Mouse (Mus musculus): ENCODE data around the gene Stk10. TPM values are rescaled to one million over a fixed set of nuclear protein-coding genes. Genes with fewer than 3 reads are reported as not detected.

The Stk10 gene
- polyA plus RNA-seq, 1 experiment from 2014 or later = 2.3 TPM

DNA sequence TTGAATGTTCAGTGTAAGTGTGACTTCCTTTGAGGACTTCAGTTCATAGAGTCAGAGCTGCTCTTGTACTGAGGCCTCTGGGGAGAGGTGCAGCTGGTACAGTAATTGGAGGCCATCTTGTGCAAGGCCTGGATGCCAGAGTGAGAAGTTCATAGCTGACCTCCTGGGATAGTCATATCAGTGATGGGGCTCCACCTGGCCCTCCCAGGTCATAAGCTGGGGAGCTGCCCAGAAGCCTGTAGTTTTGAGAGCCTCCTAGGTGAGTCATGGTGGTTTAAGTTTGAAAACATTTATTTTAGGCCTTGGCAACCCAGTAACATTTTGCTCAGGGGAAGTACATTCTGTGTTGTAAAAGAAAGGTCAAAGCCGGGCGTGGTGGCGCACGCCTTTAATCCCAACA, 24.9 kb downstream of the Stk10 start:
- ATAC-seq (ENCODE audit: low FRiP score) = no peak

DNA sequence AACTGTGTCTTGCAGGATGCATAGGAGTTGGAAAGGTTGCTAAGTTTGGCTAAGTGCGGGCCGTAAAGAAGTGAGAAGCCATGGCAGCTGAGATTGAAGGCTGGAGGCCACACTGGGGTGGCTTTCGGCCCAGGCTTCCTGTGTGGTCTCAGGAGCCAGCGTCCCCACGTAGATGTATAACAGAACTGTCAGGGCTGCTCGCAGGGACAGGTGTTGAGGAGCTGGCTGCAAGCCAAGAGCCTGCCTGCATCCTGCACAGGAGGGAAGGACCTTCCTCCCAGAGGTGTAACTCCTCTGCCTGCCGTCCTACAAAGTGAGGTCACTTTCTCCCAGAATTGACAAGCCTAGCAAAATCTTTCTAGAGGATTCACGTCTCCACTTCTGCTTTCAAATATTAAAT, 25.6 kb downstream of the Stk10 start:
- Histone ChIP-seq H3K9me3 (ENCODE audit: control insufficient read depth, low read length) (no peaks in the 10 kb centered on the region), H3K27ac (ENCODE audit: low read depth, low read length) (no peak overlapping the region), H3K4me3 (ENCODE audit: low read depth, low read length) (no peak overlapping the region), H3K4me1 (replicated peaks; ENCODE audit: control insufficient read depth, insufficient read depth, low read length) (no peaks in the 10 kb centered on the region; the same call in 1 of the 2 replicates), H3K4me2 (replicated peaks; ENCODE audit: low read depth, low read length) (no peak overlapping the region), H3K36me3 (ENCODE audit: control insufficient read depth, insufficient read depth, low read length) (no peaks in the 10 kb centered on the region), H3K27me3 (ENCODE audit: control insufficient read depth, insufficient read depth, low read length) (no peaks in the 10 kb centered on the region), H3K9ac (ENCODE audit: low read depth, low read length) (no peak overlapping the region)
- WGBS = 73% methylated on average over 8 of the region's 8 CpGs
- no peak for DNase-seq (ENCODE audit: low spot score)
- ATAC-seq (ENCODE audit: low FRiP score) = no peak

More for the DNA sequence above, 24.9 kb downstream of the Stk10 start:
- Histone ChIP-seq H3K9ac (ENCODE audit: low read depth, low read length) (no peak overlapping the region), H3K27me3 (ENCODE audit: control insufficient read depth, insufficient read depth, low read length) (no peaks in the 10 kb centered on the region), H3K36me3 (ENCODE audit: control insufficient read depth, insufficient read depth, low read length) (no peaks in the 10 kb centered on the region), H3K4me1 (replicated peaks; ENCODE audit: control insufficient read depth, insufficient read depth, low read length) (no peaks in the 10 kb centered on the region), H3K4me2 (replicated peaks; ENCODE audit: low read depth, low read length) (no peak overlapping the region), H3K4me3 (ENCODE audit: low read depth, low read length) (no peak overlapping the region), H3K27ac (ENCODE audit: low read depth, low read length) (no peak overlapping the region), H3K9me3 (ENCODE audit: control insufficient read depth, low read length) (no peaks in the 10 kb centered on the region)
- 96% methylated on average over 4 of the region's 4 CpGs for WGBS
- no peak for DNase-seq (ENCODE audit: low spot score)

DNA sequence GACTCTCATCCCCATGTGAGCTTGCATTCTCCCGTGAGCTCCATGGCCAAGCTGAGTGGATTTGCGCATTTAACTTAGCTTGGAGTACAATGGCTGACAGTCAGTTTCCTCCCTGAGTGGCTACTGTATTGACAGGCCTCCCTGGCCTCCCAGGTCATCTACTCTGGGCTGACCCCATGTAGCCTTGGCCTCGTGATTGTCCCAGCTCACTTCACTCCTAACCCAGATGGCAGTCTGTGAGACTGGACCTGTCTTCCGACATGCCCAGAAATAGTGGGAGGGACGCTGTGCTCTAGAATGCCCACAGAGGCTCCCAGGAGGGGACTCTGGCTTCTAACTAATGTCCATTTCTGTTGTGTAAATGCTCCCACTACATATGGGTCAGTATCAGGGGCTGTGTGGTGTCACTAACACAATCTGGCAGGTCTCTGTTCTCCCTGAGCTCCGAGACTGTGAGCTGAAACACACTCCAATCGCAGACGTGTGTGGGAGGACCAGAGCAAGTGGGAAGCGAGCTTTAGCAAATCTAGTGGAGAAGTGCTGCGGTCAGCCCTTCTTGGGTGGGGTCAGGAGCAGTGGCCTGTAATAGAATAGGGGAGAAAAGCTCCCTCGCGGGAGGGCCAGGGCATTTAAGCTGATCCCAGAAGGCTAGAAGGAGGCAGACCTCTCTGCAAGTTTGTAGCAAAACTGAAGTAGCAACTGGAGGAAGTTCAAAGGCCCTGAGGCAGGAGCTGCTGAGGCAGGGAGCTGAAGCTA, 27.1 kb downstream of the Stk10 start:
- H3K27me3 ChIP-seq (ENCODE audit: control insufficient read depth, insufficient read depth, low read length) = no peaks in the 10 kb centered on the region
- no peak overlapping the region for H3K4me3 ChIP-seq (ENCODE audit: low read depth, low read length)
- H3K9me3 ChIP-seq (ENCODE audit: control insufficient read depth, low read length) = no peaks in the 10 kb centered on the region
- H3K27ac ChIP-seq (ENCODE audit: low read depth, low read length) = no peak overlapping the region
- DNase-seq (ENCODE audit: low spot score) (no peak), ATAC-seq (ENCODE audit: low FRiP score) (no peak)
- H3K4me2 ChIP-seq (replicated peaks; ENCODE audit: low read depth, low read length) = no peak overlapping the region
- H3K9ac ChIP-seq (ENCODE audit: low read depth, low read length) = no peak overlapping the region
- no peaks in the 10 kb centered on the region for H3K36me3 ChIP-seq (ENCODE audit: control insufficient read depth, insufficient read depth, low read length)
- H3K4me1 ChIP-seq (replicated peaks; ENCODE audit: control insufficient read depth, insufficient read depth, low read length) = no peaks in the 10 kb centered on the region; the same call in 1 of the 2 replicates
- 76% methylated on average over 12 of the region's 12 CpGs for WGBS

DNA sequence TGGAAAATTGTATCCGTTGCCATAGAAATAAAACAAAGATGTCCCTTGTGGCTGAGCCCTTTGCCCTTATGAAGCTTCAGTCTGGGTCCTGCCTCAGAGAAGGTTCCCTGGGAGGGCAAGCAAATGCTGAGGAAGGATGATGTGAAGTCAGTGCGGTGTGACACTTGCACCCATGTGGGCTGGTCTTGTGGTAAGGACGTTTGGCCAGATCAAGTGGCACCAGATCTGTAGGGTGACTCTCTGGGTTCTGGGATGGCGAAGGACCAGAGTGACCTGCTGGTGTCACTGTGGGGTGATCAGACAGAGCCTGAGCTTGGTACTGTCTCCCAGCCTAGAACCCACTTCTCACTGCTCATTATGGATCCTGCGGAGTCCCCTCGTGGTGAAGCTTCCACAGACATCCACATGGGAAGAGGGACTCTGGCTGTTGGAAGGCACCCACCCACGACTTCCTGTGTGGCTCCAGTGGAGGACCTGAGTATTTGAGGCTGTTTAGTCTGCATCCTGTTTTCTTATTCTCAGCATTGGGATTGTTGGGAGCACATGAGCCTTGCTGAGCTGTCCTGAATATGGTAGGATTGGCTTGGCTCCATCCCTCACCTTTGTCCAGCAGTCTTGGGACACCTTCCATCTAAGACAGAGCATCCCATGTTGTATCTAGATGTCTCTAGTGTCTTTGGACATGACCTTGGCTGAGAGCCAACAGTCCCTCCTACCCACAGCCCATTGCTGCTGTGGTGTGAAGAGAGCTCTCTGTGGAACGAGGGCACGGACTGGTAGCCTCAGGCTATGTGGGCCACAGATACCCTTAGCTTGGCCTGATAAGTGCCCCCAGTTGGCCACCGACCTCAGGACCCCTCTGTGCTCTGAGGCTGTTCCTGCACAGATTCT, 28.6 kb downstream of the Stk10 start:
- no peak for ATAC-seq (ENCODE audit: low FRiP score)

DNA sequence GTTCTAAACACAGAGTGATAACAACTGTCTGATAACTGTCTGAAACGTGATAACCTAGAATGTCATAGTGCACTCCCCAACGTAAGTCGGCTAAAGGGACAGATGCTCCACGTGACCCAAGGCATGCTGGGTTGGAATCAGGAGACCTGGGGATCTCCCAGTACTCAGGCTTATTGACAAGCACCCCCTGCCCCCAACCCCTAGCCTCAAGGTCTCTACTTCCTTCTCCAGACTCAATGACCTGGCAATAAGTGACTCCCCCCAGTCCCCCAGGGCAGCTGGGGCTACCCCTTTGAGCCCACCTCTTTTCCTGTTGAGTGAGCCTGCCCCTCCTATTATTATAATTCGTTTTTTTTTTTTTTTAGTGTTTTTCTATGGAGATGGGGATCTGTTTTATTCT, 29.6 kb downstream of the Stk10 start:
- WGBS = 76% methylated on average over 5 of the region's 5 CpGs
- no peaks in the 10 kb centered on the region; the same call in 1 of the 2 replicates for H3K4me1 ChIP-seq (replicated peaks; ENCODE audit: control insufficient read depth, insufficient read depth, low read length)

More for the DNA sequence above, 28.6 kb downstream of the Stk10 start:
- Histone ChIP-seq H3K9me3 (ENCODE audit: control insufficient read depth, low read length) (no peaks in the 10 kb centered on the region), H3K4me1 (replicated peaks; ENCODE audit: control insufficient read depth, insufficient read depth, low read length) (no peaks in the 10 kb centered on the region; the same call in 1 of the 2 replicates), H3K36me3 (ENCODE audit: control insufficient read depth, insufficient read depth, low read length) (no peaks in the 10 kb centered on the region), H3K27me3 (ENCODE audit: control insufficient read depth, insufficient read depth, low read length) (no peaks in the 10 kb centered on the region), H3K4me3 (ENCODE audit: low read depth, low read length) (no peak overlapping the region), H3K9ac (ENCODE audit: low read depth, low read length) (no peak overlapping the region), H3K27ac (ENCODE audit: low read depth, low read length) (no peak overlapping the region), H3K4me2 (replicated peaks; ENCODE audit: low read depth, low read length) (no peak overlapping the region)
- no peak for DNase-seq (ENCODE audit: low spot score)
- 71% methylated on average over 10 of the region's 10 CpGs for WGBS

DNA sequence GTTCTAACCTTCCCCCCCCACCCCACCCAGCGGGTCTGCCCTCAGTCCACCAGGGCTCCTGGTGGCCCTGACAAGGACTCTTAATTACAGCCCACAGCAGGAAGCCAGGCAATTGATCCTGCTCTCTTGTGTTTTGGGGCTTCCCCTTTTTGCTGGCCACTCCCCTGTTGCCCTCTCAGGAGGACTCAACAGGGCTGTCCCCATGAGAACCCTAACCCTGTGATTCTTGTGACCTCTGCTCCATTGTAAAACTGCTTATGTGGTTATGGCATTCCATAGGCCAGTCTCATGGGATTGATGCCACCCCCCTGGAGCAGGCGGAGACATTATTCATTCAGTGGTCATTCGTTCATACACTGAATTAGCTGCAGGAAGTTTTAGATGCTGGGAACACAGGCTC, 30.6 kb downstream of the Stk10 start:
- Histone ChIP-seq H3K27ac (ENCODE audit: low read depth, low read length) (no peak overlapping the region), H3K27me3 (ENCODE audit: control insufficient read depth, insufficient read depth, low read length) (no peaks in the 10 kb centered on the region), H3K4me3 (ENCODE audit: low read depth, low read length) (no peak overlapping the region), H3K9me3 (ENCODE audit: control insufficient read depth, low read length) (no peaks in the 10 kb centered on the region), H3K4me2 (replicated peaks; ENCODE audit: low read depth, low read length) (no peak overlapping the region), H3K4me1 (replicated peaks; ENCODE audit: control insufficient read depth, insufficient read depth, low read length) (no peaks in the 10 kb centered on the region; the same call in 1 of the 2 replicates), H3K36me3 (ENCODE audit: control insufficient read depth, insufficient read depth, low read length) (no peaks in the 10 kb centered on the region), H3K9ac (ENCODE audit: low read depth, low read length) (no peak overlapping the region)
- DNase-seq (ENCODE audit: low spot score) (no peak), ATAC-seq (ENCODE audit: low FRiP score) (no peak)
- WGBS = 32% methylated on average over 3 of the region's 3 CpGs

More for the DNA sequence above, 29.6 kb downstream of the Stk10 start:
- H3K27me3 ChIP-seq (ENCODE audit: control insufficient read depth, insufficient read depth, low read length) = no peaks in the 10 kb centered on the region
- DNase-seq (ENCODE audit: low spot score) (no peak), ATAC-seq (ENCODE audit: low FRiP score) (no peak)
- H3K4me2 ChIP-seq (replicated peaks; ENCODE audit: low read depth, low read length) = no peak overlapping the region
- no peaks in the 10 kb centered on the region for H3K9me3 ChIP-seq (ENCODE audit: control insufficient read depth, low read length)
- H3K4me3 ChIP-seq (ENCODE audit: low read depth, low read length) = no peak overlapping the region
- H3K27ac ChIP-seq (ENCODE audit: low read depth, low read length) = no peak overlapping the region
- no peaks in the 10 kb centered on the region for H3K36me3 ChIP-seq (ENCODE audit: control insufficient read depth, insufficient read depth, low read length)
- no peak overlapping the region for H3K9ac ChIP-seq (ENCODE audit: low read depth, low read length)

DNA sequence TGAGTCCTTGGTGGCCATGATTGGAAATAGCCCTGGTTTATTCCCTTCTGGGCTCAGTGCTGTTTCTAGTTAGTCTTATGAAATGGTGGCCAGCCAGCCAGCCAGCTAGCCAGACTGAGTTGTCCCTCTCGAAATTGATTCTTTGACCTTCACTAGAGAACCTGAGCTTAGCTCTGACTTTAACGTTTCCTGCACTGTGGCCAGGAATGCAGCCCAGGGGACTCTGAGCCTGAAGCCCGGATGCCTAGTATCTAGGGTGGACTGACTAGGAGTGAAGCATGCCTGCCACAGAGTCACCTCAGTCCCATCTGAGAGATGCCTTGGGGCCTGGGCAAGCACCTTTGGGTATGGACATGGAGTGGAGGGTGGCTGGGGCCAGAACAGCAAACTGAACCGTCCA, 31.5 kb downstream of the Stk10 start:
- ATAC-seq (ENCODE audit: low FRiP score) (no peak), DNase-seq (ENCODE audit: low spot score) (no peak)
- Histone ChIP-seq H3K36me3 (ENCODE audit: control insufficient read depth, insufficient read depth, low read length) (no peaks in the 10 kb centered on the region), H3K4me2 (replicated peaks; ENCODE audit: low read depth, low read length) (no peak overlapping the region), H3K27ac (ENCODE audit: low read depth, low read length) (no peak overlapping the region), H3K4me1 (replicated peaks; ENCODE audit: control insufficient read depth, insufficient read depth, low read length) (no peaks in the 10 kb centered on the region; the same call in 1 of the 2 replicates), H3K27me3 (ENCODE audit: control insufficient read depth, insufficient read depth, low read length) (no peaks in the 10 kb centered on the region), H3K9me3 (ENCODE audit: control insufficient read depth, low read length) (no peaks in the 10 kb centered on the region), H3K9ac (ENCODE audit: low read depth, low read length) (no peak overlapping the region), H3K4me3 (ENCODE audit: low read depth, low read length) (no peak overlapping the region)
- WGBS = 63% methylated on average over 4 of the region's 4 CpGs

DNA sequence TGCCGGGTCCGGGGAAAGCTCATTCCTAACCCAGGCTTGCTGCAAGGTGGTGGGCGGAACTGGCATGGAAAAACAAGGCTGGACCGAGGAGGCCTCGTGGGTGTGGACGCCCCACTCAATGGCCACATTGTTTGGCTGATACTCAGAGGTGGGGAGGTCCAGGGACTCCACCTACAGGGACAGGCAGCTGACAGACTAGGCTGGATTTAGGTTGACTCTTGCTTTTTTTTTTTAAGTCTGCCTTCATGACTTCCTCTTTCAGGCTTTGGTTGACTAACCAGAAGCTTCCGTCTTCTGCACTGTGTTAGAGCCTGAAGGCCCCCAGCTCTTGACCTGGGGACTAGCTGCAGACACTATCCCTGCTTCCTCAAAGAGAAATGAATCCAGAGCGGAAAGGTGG, 32.0 kb downstream of the Stk10 start:
- no peak overlapping the region for H3K4me3 ChIP-seq (ENCODE audit: low read depth, low read length)
- H3K27me3 ChIP-seq (ENCODE audit: control insufficient read depth, insufficient read depth, low read length) = no peaks in the 10 kb centered on the region
- H3K36me3 ChIP-seq (ENCODE audit: control insufficient read depth, insufficient read depth, low read length) = no peaks in the 10 kb centered on the region
- H3K27ac ChIP-seq (ENCODE audit: low read depth, low read length) = no peak overlapping the region
- DNase-seq (ENCODE audit: low spot score) = no peak
- no peaks in the 10 kb centered on the region for H3K9me3 ChIP-seq (ENCODE audit: control insufficient read depth, low read length)
- ATAC-seq (ENCODE audit: low FRiP score) = no peak
- WGBS = 63% methylated on average over 8 of the region's 8 CpGs
- no peak overlapping the region for H3K4me2 ChIP-seq (replicated peaks; ENCODE audit: low read depth, low read length)
- H3K9ac ChIP-seq (ENCODE audit: low read depth, low read length) = no peak overlapping the region
- no peaks in the 10 kb centered on the region; the same call in 1 of the 2 replicates for H3K4me1 ChIP-seq (replicated peaks; ENCODE audit: control insufficient read depth, insufficient read depth, low read length)
